Mouse (Mus musculus) activated CD4-positive, CD25-positive, alpha-beta regulatory T cell, adult 4 months (primary cell): ENCODE results near the gene Dpy30. TPM values are rescaled to one million over a fixed set of nuclear protein-coding genes. Genes with fewer than 3 reads are reported as not detected.
A peak's percentile ranks its signal among the peaks of the same experiment; 100 is the strongest.
"Not testable (repeated sequence)": the region's sequence is repeated elsewhere in the genome, so short reads cannot be mapped to it uniquely, and the experiment has no call there.

Experiments used
- ATAC-seq: one replicate; pipeline ENCODE4 v1.8.0; 2017
- polyA plus RNA-seq, 2 experiments: library from polyadenylated mRNA; unstranded; fragments of 100-300 nt; shearing (Covaris generic); gene quantifications; one replicate each; pipeline ENCODE4 v1.2.1; 2017

Dpy30 gene
- polyA plus RNA-seq: 100 to 1,000 TPM; 144 to 156 TPM

- no peak for ATAC-seq
These were observed at the start of gene Dpy30 for GRCm38 (mm10) chr17:74323844-74324243. TSS of gene Dpy30 (minus strand) at chr17:74323944.

- peak; percentile 19 for ATAC-seq
These were observed 39.8 kb upstream of the Dpy30 start for GRCm38 (mm10) chr17:74363592-74363991.

DNA sequence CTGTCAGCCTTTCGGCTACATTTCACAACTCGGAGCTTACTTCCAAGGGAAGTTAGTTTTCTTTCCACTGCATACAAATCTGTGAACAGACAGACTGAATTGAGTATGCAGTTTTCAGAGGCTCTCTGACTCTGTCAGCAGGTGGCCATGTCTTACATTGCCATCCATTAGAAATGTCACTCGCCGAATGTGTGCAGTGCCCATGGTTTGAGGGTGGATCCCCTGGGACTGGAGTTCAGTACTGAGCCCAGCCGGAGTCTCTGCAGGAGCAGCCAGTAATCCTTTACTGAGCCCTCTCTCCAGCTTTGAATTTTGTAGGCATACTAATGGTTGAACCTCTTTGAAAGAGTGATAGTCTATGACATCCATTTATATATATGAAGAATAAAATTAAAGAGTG, 17.4 kb upstream of the Dpy30 start:
- ATAC-seq: no peak

GRCm38 (mm10) chr17:74338937-74339804, 15.4 kb upstream of the Dpy30 start, which contains the start of gene Spast:
TSS of gene Spast (plus strand) at chr17:74338987.
- peak; percentile 49 for ATAC-seq

- ATAC-seq: peak; percentile 81
These were observed 14.6 kb upstream of the Dpy30 start for GRCm38 (mm10) chr17:74338225-74338931.

DNA sequence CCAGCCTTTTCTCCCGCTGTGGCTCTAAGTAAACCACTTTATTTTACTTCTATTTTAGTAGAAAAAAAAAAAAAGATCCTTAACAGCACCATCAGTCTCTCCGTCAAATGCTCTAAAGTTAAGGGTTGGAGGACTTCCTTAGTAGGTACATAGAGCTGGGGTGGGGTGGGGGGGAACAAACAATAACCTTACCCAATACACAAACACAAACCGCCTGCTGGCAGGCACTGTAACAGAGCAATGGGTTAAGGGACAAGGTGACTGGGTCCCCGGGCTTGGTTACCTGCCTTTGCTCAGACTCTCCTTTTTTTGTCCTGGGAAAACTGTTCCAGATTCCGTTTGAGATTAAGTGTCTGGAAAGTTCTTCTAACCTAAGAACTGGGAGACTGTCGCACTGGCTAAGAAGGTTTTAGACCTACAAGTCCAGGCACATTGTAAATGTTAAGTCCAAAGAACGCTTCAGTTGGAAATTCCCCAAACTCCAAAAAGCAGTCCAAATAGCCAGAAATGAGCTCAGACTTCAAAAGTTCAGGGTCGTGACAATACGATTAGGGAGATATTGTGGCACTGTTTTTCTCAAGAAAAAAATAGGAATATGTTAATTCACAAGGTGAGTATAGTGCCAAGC, 7.4 kb upstream of the Dpy30 start:
- no peak for ATAC-seq

- peak; percentile 93 for ATAC-seq
These were observed 4.4 kb upstream of the Dpy30 start for GRCm38 (mm10) chr17:74328146-74328545.

DNA sequence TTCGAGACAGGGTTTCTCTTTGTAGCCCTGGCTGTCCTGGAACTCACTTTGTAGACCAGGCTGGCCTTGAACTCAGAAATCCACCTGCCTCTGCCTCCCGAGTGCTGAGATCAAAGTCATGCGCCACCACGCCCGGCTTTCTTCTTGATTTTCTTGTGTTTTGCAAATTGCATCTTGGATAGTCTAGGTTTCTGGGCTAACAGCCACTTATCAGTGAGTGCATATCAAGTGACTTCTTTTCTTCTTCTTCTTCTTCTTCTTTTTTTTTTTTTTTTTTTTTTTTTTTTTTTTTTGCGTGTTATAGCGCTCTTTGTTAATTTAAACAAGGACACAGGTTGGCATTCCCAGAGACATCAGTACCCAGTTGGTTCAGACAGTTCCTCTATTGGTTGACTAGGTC, 3.5 kb upstream of the Dpy30 start:
- not testable (repeated sequence) for ATAC-seq

GRCm38 (mm10) chr17:74322400-74323054, 1.2 kb downstream of the Dpy30 start:
- no peak for ATAC-seq

DNA sequence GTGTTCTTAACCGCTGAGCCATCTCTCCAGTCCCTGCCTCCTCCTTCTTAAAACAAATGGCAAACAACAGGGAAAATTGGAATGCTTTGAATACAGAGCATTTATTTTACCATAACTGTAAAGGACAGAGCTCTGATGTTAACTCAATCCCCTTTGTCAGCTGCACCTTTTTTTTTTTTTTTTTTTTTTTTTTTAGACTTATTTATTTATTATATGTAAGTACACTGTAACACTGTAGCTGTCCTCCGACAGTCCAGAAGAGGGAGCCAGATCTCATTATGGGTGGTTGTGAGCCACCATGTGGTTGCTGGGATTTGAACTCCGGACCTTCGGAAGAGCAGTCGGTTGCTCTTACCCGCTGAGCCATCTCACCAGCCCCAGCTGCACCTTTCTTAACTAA, 5.0 kb downstream of the Dpy30 start:
- no peak for ATAC-seq

DNA sequence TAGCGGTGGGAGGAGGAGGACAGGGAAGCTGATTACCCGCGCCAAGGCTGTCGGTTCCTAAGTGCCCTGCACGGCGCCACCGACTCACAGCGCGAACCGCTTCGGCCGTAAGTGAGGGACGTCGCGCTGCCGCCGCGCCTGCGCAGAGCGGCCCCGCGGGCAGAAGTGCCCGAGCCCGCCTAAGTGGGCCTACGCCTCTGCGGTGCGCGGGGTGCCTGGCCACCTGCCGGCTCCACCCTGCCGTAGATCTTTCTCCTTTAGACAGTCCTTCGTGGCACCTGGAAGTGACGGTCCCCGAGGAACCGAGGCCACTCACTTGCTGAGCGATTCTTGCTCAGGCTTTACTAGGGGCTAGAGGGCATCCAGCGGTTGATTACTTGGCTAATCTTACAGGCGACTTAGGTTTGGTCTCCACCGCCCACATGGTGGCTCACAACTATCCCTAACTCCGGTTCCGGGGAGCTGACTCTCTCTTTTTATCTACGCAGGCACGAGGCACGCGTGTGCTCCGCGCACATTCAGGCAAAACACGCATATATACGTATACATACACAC, 7.4 kb downstream of the Dpy30 start:
- ATAC-seq: peak; percentile 82

DNA sequence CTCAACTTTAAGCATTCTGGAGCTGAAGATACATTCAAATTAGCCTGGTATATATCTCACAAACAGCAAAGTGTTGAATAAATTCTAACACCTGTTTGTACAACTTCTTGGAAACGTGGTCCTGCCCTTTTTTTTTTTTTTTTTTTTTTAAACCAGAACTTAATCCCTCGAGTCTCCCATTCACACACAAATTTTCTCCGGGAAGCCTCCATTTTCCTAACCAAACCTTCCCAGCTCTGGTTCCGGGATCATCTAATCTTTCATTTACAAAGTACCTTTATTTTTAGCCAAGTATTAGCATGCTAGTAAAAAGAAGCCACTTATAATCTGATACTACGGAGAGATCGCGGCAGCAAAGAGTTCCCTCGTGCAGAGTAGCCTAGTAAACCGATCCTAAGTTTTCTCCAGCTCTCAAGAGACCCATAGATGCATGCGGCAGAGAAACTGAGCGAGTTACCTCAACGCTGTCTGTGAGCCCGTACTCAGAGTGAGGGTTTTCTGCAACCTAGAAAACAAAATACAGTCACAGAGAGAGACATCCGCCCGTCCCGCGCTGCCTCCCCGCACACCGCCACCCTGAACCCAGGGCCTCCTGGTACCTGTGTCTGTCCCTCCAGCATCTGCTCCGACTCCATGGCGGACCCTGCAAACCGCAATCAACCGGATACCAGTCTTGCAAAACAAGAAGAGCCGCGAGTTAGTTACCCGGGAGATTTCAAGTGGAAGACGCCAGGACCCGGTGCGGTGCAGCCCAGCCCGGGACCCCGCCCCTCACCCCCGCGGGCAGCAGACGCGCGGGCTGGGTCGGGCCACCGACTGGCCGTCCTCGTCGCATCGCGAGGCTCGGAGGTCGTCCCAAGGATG, 8.1 kb downstream of the Dpy30 start:
- ATAC-seq: peak; percentile 62

DNA sequence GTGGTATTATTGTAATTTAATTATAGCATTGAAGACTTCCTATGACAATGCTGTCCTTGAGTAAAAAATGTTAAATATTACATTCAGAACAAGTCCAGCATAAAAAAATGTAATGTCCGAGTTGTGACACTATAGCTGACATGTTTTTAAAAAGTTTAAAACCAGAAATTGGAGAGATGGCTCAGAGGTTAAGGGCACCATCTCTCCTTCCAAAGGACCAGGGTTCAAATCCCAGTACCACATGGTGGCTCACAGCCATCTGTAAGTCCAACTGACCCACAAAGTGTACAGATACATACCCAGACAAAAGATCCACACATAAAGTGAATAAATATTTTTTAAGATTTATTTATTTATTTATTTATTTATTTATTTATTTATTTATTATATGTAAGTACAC, 17.7 kb downstream of the Dpy30 start:
- no peak for ATAC-seq

DNA sequence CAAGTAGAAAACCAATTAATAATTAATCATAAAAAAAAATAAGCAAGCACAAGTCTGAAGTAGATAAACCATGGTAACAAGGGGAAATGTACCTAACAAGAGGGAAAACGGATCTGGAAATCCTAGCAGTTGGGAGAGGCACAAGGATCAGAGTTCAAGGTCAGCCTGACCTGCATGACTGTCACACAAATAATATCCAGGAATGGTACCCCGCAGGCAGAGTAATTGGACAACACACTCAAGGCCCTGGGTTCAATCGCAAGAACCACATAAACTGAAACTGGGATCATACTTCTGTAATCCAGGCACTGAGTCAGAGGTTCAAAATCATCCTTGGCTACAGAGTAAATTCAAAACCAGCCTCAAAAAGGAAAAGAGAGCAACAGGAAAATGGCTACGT, 18.1 kb downstream of the Dpy30 start:
- no peak for ATAC-seq

- ATAC-seq: no peak
These were observed 19.7 kb downstream of the Dpy30 start for GRCm38 (mm10) chr17:74304060-74304459.

DNA sequence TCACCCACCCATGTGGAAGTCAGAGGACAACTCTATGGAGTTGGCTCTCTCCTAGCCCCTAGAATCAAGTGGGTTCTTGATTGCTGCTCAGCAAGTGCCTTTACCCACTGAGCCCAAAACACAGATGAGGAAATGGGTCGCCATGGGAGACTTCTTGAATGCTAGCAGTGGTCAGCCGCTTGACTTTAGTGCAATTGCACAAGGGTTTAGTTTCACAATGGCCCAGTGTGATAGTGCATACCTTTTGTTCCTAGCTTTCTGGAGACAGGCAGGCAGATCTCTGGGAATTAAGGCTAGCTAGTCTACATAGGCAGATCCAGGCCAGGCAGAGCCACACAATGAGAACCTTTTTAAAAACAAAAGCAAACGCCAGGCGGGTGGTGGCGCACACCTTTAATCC, 23.7 kb downstream of the Dpy30 start:
- no peak for ATAC-seq

- not testable (repeated sequence) for ATAC-seq
These were observed 26.8 kb downstream of the Dpy30 start for GRCm38 (mm10) chr17:74296991-74297390.

- no peak for ATAC-seq
These were observed 27.5 kb downstream of the Dpy30 start for GRCm38 (mm10) chr17:74296076-74296823.

- peak; percentile 55 for ATAC-seq
These were observed 28.4 kb downstream of the Dpy30 start, which contains the start of gene Memo1 for GRCm38 (mm10) chr17:74295026-74295970. TSS of gene Memo1 (minus strand) at chr17:74295521.
